Mouse (Mus musculus) urinary bladder, adult 2 months (tissue): ENCODE data around the gene Hk1. TPM values are rescaled to one million over a fixed set of nuclear protein-coding genes. Genes with fewer than 3 reads are reported as not detected.

Experiments
- DNase-seq: peaks from one replicate; pipeline ENCODE4 v3.0.0; 2022; ENCODE audit warnings: low spot score
- polyA plus RNA-seq: library from polyadenylated mRNA; depleted of rRNA; stranded (reverse); fragments of >200 nt; gene quantifications from 2 replicates; pipeline ENCODE4 v1.2.3, GENCODE M21; 2012; rRNA removed

Gene Hk1
- polyA plus RNA-seq, 1 experiment = 53.9 TPM

DNA sequence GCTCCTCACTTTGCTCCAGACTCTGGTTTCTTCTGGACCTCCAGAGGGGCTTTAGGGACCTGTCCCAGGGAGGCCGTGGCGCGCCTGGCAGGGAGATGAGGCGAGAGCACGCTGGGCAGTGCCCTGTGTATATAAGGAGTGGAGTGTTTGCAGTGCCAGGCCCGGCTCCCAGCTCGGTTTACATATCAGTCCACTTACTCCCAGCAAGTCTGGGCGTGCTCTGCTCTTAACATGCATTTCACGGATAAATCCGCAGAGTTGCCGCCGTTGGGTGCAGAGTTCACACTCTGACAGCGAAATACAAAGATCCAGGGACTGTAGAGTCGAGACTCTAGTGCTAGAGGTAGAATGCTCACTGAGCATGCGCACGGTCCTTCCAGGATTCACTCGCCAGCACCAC, 156.9 kb downstream of the Hk1 start:
- DNase-seq = peak; percentile 40

DNA sequence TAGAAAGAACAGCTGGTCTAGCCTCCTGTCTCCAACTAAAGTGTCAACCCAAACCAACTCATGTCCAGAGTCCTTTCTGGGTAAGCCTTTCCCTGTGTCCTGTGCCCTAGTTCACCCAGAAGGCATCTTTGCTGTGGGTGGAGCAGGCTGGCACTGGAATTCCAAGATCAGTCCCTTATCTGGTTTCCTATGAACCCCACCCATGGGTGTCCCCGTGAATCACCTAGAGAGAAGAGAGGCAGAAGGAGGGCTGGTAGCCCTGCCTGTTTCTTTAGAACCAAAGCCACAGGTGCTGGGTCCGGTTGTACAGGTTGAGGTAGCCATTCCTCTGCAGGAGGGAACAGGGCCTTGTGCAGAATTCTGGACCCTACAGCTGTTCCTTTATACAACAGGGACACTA, 158.1 kb downstream of the Hk1 start:
- DNase-seq = no peak

DNA sequence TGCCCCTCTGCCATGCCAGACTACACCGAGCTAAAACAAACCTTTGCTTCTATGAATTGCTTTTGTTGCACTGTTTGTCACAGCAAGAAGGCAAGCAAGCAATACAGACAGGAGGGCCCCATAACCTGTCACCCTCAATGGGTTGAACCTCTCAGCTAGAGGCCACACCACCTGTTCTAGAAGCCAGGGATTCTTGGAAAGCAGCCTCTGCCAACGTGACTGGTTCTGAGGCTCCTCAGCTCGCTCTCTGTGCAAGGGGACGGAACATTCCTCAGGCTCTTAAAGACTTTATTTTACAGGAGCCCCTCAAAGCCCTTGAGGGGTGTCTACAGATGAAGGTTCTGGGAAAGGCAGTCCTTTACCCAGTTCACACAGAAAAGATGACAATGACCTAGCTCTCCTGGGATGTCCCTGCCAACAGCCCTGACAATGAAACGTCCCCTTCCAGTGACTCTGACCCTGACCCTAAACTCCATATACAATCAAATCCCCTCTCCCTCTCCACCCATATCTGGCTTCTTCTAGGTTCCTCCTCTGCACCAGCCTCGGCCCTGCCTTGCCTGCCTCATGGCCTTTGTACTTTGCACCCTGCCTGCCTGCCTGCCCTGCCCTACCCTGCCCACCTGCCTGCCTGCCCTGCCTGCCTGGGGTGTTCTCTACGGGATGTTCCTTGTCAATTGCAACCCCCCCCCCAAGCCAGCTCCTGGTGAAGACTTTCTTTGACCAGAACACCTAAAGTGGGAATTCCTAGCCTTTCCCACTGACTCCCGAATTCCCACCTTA, 158.8 kb downstream of the Hk1 start:
- no peak for DNase-seq

Other genes starting within 250 kb of the Hk1 start
- gene Neurog3, start 246.8 kb downstream of the Hk1 start, polyA plus RNA-seq = not detected in 2 replicates
- 14.7 and 17.9 TPM in 2 replicates for gene Fam241b, start 236.0 kb downstream of the Hk1 start, polyA plus RNA-seq
- gene Tspan15, start 148.7 kb downstream of the Hk1 start, polyA plus RNA-seq = 37.2 and 41.5 TPM in 2 replicates
- gene Tacr2, start 127.5 kb downstream of the Hk1 start, polyA plus RNA-seq = 4.2 and 10.7 TPM in 2 replicates
- 0.14 and 0.15 TPM in 2 replicates for gene Hkdc1, start 42.6 kb upstream of the Hk1 start, polyA plus RNA-seq
- gene 4930507D05Rik, start 69.6 kb upstream of the Hk1 start, polyA plus RNA-seq = 0.06 and 0.08 TPM in 2 replicates
- 20.0 and 21.3 TPM in 2 replicates for gene Supv3l1, start 69.8 kb upstream of the Hk1 start, polyA plus RNA-seq
- 49.9 and 50.6 TPM in 2 replicates for gene Vps26a, start 106.9 kb upstream of the Hk1 start, polyA plus RNA-seq
- 20.3 and 24.9 TPM in 2 replicates for gene Srgn, start 147.5 kb upstream of the Hk1 start, polyA plus RNA-seq
- gene Kif1bp, start 198.5 kb upstream of the Hk1 start, polyA plus RNA-seq = 31.4 and 34.4 TPM in 2 replicates
- gene Ddx21, start 222.4 kb upstream of the Hk1 start, polyA plus RNA-seq = 33.3 and 37.3 TPM in 2 replicates